9 mouse cellular contexts compared by ENCODE assay signal in genomic region chr10:52418931-52419330, GRCm38 (mm10). TPM values are rescaled to one million over a fixed set of nuclear protein-coding genes. Genes with fewer than 3 reads are reported as not detected.
DNase-seq lines count a peak whose midpoint lies in the region; ATAC-seq lines count a peak whose summit lies in the region.
"Had no signal": no experiment of that assay in that cellular context is flagged by ENCODE, and none has a peak within 500 bp of the region (broad histone marks: within the 10 kb centered on the region; RNA-seq: fewer than 3 reads in every experiment).

No protein-coding gene starts in this region.

- H3K9ac ChIP-seq in kidney, embryonic 16.5 days (replicated peaks; ENCODE audit: low read length): peak overlapping the region; percentile 98
- peak overlapping the region; percentile 95 for H3K9ac ChIP-seq in hindbrain, embryonic 16.5 days (ENCODE audit: low read depth, low read length)
- H3K9ac ChIP-seq in midbrain, embryonic 16.5 days (ENCODE audit: low read depth, low read length): peak overlapping the region; percentile 92

- H3K4me2 ChIP-seq in kidney, embryonic 16.5 days (replicated peaks; ENCODE audit: low read depth, low read length): peak overlapping the region; percentile 78
- H3K4me2 ChIP-seq in hindbrain, embryonic 16.5 days (ENCODE audit: low read length): peak overlapping the region; percentile 82
- H3K4me2 ChIP-seq in midbrain, embryonic 16.5 days (ENCODE audit: low read length): peak overlapping the region; percentile 88

- 38% methylated on average over 5 of the region's 5 CpGs for WGBS in kidney, embryonic 16.5 days
- 66% methylated on average over 5 of the region's 5 CpGs for WGBS in hindbrain, embryonic 16.5 days
- WGBS in midbrain, embryonic 16.5 days: 81% methylated on average over 5 of the region's 5 CpGs

- no peak for DNase-seq in kidney, postnatal 14 days
- no peak for DNase-seq in frontal cortex, adult 2 months (ENCODE audit: extremely low spot score in 1 of 2, low spot score in 1 of 2)
- DNase-seq in right cerebral cortex, adult 18-20 months: no peak

- H3K4me3 ChIP-seq in kidney, embryonic 16.5 days (ENCODE audit: low read length): peak overlapping the region; percentile 100
- H3K4me3 ChIP-seq in brown adipose tissue, adult 24 weeks (ENCODE audit: insufficient read depth, low read depth, low read length): peak overlapping the region; percentile 97
- H3K4me3 ChIP-seq in hindbrain, embryonic 16.5 days (ENCODE audit: low read length): peak overlapping the region; percentile 99
- H3K4me3 ChIP-seq in midbrain, embryonic 16.5 days (ENCODE audit: low read depth, low read length): peak overlapping the region; percentile 69

- 0 out of 2 replicates have a peak, but pooled peaks cover 3% of the 10 kb centered on the region for H3K36me3 ChIP-seq in kidney, embryonic 16.5 days (ENCODE audit: insufficient read depth, low read length)
- H3K36me3 ChIP-seq in hindbrain, embryonic 16.5 days (ENCODE audit: control insufficient read depth, insufficient read depth, low read length): no peaks in the 10 kb centered on the region
- no peaks in the 10 kb centered on the region for H3K36me3 ChIP-seq in midbrain, embryonic 16.5 days (ENCODE audit: control insufficient read depth, insufficient read depth, low read length)

- no peak for ATAC-seq in kidney, embryonic 16.5 days (ENCODE audit: low FRiP score, low TSS enrichment)
- no peak for ATAC-seq in hindbrain, embryonic 16.5 days
- ATAC-seq in midbrain, embryonic 16.5 days: no peak
- ATAC-seq in inflammation-experienced regulatory T-cells, adult 6 months: no peak

- H3K9me3 ChIP-seq in kidney, embryonic 16.5 days (ENCODE audit: low read length): no peaks in the 10 kb centered on the region
- H3K9me3 ChIP-seq in hindbrain, embryonic 16.5 days (ENCODE audit: control insufficient read depth, low read length): no peaks in the 10 kb centered on the region
- no peaks in the 10 kb centered on the region for H3K9me3 ChIP-seq in midbrain, embryonic 16.5 days (replicated peaks; ENCODE audit: control insufficient read depth, low read length, poor library complexity, severe bottlenecking)

- peak overlapping the region; percentile 14; the same call in 1 of the 2 replicates for H3K27ac ChIP-seq in kidney, embryonic 16.5 days (ENCODE audit: low read length)
- H3K27ac ChIP-seq in brown adipose tissue, adult 24 weeks (replicated peaks; ENCODE audit: low read depth, low read length): peak overlapping the region; percentile 93
- H3K27ac ChIP-seq in hindbrain, embryonic 16.5 days (ENCODE audit: low read depth, low read length): peak overlapping the region; percentile 96; the same call in 1 of the 2 replicates
- H3K27ac ChIP-seq in midbrain, embryonic 16.5 days (ENCODE audit: low read length): no peak overlapping the region

- H3K27me3 ChIP-seq in kidney, embryonic 16.5 days (ENCODE audit: insufficient read depth, low read length): no peaks in the 10 kb centered on the region
- H3K27me3 ChIP-seq in hindbrain, embryonic 16.5 days (replicated peaks; ENCODE audit: control insufficient read depth, insufficient read depth, low read length): no peaks in the 10 kb centered on the region
- no peaks in the 10 kb centered on the region for H3K27me3 ChIP-seq in midbrain, embryonic 16.5 days (ENCODE audit: control insufficient read depth, insufficient read depth, low read depth, low read length)

- peaks cover 31% of the 10 kb centered on the region for H3K4me1 ChIP-seq in kidney, embryonic 16.5 days (ENCODE audit: insufficient read depth, low read length)
- H3K4me1 ChIP-seq in brown adipose tissue, adult 24 weeks (ENCODE audit: control insufficient read depth, insufficient read depth, insufficient read length, low read length): peaks cover 10% of the 10 kb centered on the region
- peaks cover 22% of the 10 kb centered on the region for H3K4me1 ChIP-seq in hindbrain, embryonic 16.5 days (ENCODE audit: control insufficient read depth, insufficient read depth, low read depth, low read length)
- H3K4me1 ChIP-seq in midbrain, embryonic 16.5 days (ENCODE audit: control insufficient read depth, insufficient read depth, low read length): peaks cover 31% of the 10 kb centered on the region

RNA-seq across cellular contexts. Expression of gene Nus1, which starts 1.6 kb away (rescaled TPM):
- 15.8 and 16.1 TPM in 2 replicates for polyA plus RNA-seq in kidney, embryonic 16.5 days (2015; fragmentation: Nextera tagmentation; extraction: Ambion mirVana)
- polyA plus RNA-seq in brown adipose tissue, adult 24 weeks (2012; ENCODE audit: insufficient read depth, insufficient read length, missing spikeins): 25.1 and 35.3 TPM in 2 replicates
- polyA plus RNA-seq in hindbrain, embryonic 16.5 days (2015; fragmentation: Nextera tagmentation; extraction: Ambion mirVana): 22.1 and 22.4 TPM in 2 replicates
- 23.5 and 24.7 TPM in 2 replicates for polyA plus RNA-seq in midbrain, embryonic 16.5 days (2015; fragmentation: Nextera tagmentation; extraction: Ambion mirVana)
- 32.9 and 35.1 TPM in 2 replicates for polyA plus RNA-seq in frontal cortex, adult 2 months (2012; rRNA removed)
- 1 to 10 TPM; 7.5 to 8.2 (median 7.7) TPM for polyA plus RNA-seq in inflammation-experienced regulatory T-cells, adult 6 months (2017; shearing (Covaris generic))

RNA-seq across cellular contexts. Expression of gene Nepn, which starts 30.2 kb away (rescaled TPM):
- polyA plus RNA-seq in kidney, embryonic 16.5 days (2015; fragmentation: Nextera tagmentation; extraction: Ambion mirVana): 0.15 and 0.35 TPM in 2 replicates
- polyA plus RNA-seq in brown adipose tissue, adult 24 weeks (2012; ENCODE audit: insufficient read depth, insufficient read length, missing spikeins): 1.7 and 16.4 TPM in 2 replicates
- polyA plus RNA-seq in hindbrain, embryonic 16.5 days (2015; fragmentation: Nextera tagmentation; extraction: Ambion mirVana): not detected in 2 replicates
- not detected in 2 replicates for polyA plus RNA-seq in midbrain, embryonic 16.5 days (2015; fragmentation: Nextera tagmentation; extraction: Ambion mirVana)
- 0.11 and 0.12 TPM in 2 replicates for polyA plus RNA-seq in frontal cortex, adult 2 months (2012; rRNA removed)
- not detected for polyA plus RNA-seq in inflammation-experienced regulatory T-cells, adult 6 months (2017; shearing (Covaris generic))
- polyA plus RNA-seq: spleen, adult 2 months had no signal

RNA-seq across cellular contexts. Expression of gene Gopc, which starts 37.0 kb away (rescaled TPM):
- 21.4 and 22.2 TPM in 2 replicates for polyA plus RNA-seq in kidney, embryonic 16.5 days (2015; fragmentation: Nextera tagmentation; extraction: Ambion mirVana)
- polyA plus RNA-seq in brown adipose tissue, adult 24 weeks (2012; ENCODE audit: insufficient read depth, insufficient read length, missing spikeins): 9.3 and 12.4 TPM in 2 replicates
- polyA plus RNA-seq in hindbrain, embryonic 16.5 days (2015; fragmentation: Nextera tagmentation; extraction: Ambion mirVana): 28.1 and 29.6 TPM in 2 replicates
- 24.8 and 27.4 TPM in 2 replicates for polyA plus RNA-seq in midbrain, embryonic 16.5 days (2015; fragmentation: Nextera tagmentation; extraction: Ambion mirVana)
- 25.0 and 25.1 TPM in 2 replicates for polyA plus RNA-seq in frontal cortex, adult 2 months (2012; rRNA removed)
- polyA plus RNA-seq in inflammation-experienced regulatory T-cells, adult 6 months (2017; shearing (Covaris generic)): 1 to 10 TPM; 5.5 to 8.1 (median 6.0) TPM
